Mouse (Mus musculus) C2C12 (cell line): ENCODE results near the gene Atrip.

ENCODE experiments used
- CTCF ChIP-seq: IDR thresholded peaks from one replicate; pipeline ENCODE4 v1.5.1; 2011; ENCODE audit not compliant: control insufficient read depth, insufficient read depth, insufficient read length
- MAX ChIP-seq: IDR thresholded peaks from one replicate; pipeline ENCODE4 v1.6.1; 2011; ENCODE audit warnings: mild to moderate bottlenecking, control low read depth
- MYOD1 ChIP-seq: IDR thresholded peaks from one replicate; pipeline ENCODE4 v1.6.1; 2011; ENCODE audit warnings: low read depth; ENCODE audit not compliant: control insufficient read depth, insufficient read length
- USF1 ChIP-seq: IDR thresholded peaks from one replicate; pipeline ENCODE4 v1.6.1; 2011; ENCODE audit warnings: low read depth, mild to moderate bottlenecking, control low read depth, moderate library complexity

GRCm38 (mm10) chr9:109022866-109023685 is 50.8 kb downstream of the Atrip start:
- TF ChIP-seq CTCF (no peak), MAX (no peak), MYOD1 (no peak), USF1 (no peak)
